Mouse (Mus musculus): ENCODE results near the gene Limch1.
A peak's percentile ranks its signal among the peaks of the same experiment; 100 is the strongest.

The Limch1 gene

GRCm38 (mm10) chr5:66745390-66745995 lies at the start of gene Limch1:
Limch1 (plus strand) TSS chr5:66745827.
- peak; percentile 74 for DNase-seq

- peak; percentile 46 for DNase-seq
These were observed 48.5 kb upstream of the Limch1 start for GRCm38 (mm10) chr5:66697119-66697518.

DNA sequence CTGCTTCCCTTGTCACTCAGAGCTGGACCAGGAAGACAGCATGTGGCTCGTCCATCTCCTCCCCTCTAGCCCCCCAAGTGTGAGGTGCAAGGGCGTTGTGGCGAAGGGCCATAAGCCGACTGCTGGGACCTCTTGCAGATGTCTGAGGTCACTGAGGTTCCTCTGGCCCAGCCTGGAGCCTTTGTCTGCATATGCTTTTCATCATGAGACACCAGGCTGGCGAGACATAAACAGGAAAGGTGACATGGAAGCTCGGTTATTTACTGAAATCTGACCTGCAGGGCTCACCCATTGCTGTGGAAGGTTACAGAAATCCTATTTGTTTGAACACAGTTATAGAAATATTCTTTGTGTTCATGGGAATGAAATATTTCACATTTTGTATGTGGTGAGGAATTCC lies 45.7 kb upstream of the Limch1 start:
- DNase-seq: no peak

DNA sequence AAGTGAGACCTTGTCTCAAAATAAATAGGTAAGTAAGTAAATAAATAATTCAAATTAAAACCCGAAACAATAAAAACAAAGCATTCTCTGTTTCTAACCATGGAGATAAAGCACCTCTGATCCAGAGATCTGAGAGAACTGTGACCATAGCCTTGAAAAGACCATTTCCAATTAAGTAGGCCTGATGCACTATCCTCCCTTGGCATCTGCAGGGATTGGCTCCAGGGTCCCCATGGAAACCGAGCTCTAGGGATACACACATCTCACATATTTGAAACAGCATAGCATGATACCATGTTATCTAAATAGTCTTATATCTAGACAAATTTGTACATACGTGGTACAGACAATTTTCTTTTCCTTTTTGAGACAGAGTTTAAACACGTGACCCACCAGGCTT lies 43.7 kb upstream of the Limch1 start:
- no peak for DNase-seq

- no peak for DNase-seq
These were observed 42.2 kb upstream of the Limch1 start for GRCm38 (mm10) chr5:66703317-66704004.

GRCm38 (mm10) chr5:66707859-66708258 lies 37.8 kb upstream of the Limch1 start:
- DNase-seq: no peak

- no peak for DNase-seq
These were observed 35.1 kb upstream of the Limch1 start for GRCm38 (mm10) chr5:66710445-66711019.

DNA sequence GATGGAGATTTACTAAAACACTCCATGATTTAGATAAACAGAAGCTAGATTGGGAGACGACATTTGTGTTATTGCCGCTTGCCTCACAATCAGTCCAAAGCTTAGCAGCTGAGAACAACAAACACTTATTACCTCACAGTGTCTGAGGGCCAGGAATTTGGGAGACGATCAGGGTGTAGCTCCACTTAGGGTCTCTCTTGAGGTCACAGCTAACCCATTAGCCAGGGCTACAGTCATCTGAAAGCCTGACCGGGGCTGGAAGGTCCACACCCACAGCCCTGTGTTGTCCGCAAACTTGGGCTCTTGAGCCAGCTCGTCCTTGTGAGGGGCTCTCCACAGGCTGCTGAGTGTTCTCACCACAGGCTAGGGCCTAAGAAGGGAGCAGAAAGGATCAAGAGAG lies 32.8 kb upstream of the Limch1 start:
- no peak for DNase-seq

DNA sequence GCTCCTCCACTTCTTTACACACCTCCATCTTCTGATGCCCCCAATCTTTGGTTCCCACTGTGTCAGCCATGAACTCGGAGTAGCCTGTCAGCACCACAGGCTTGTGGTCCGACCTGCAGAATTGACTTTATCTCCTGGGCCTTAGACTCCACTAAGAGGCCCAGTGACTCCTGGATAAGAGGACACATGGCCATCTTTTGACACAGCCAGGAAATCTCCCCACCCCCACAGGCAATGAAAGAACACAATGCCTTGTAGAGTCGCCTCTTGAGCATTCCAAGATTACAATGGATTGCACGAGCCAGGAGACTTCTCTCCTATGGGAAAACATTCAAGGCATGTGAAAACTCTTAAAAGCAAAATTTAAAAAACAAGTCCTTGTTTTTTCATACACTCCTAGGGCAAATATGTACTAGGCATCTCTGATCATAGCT lies 30.1 kb upstream of the Limch1 start:
- DNase-seq: no peak

- no peak for DNase-seq
These were observed 27.7 kb upstream of the Limch1 start for GRCm38 (mm10) chr5:66717931-66718330.

DNA sequence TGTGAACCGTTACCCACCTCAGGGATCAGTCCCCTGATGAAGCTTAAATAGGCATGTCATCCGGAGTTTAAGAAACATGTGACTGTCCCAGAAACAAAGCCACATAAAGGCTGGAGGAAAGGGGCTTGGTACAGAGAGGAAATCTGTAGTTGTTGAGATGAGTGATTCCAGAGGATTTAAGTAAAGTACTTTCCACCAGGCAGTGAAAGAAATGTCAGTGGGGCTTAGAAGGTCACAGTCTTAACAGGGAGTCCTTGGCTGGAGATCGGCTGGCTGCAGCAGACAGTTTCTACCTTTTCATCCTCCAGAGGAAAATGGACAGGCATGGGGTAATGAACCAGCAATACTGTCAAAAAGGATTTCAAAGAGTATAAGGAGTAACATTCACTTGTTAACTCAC lies 27.2 kb upstream of the Limch1 start:
- no peak for DNase-seq

- no peak for DNase-seq
These were observed 26.7 kb upstream of the Limch1 start for GRCm38 (mm10) chr5:66718880-66719279.

GRCm38 (mm10) chr5:66720921-66721320 lies 24.7 kb upstream of the Limch1 start:
- no peak for DNase-seq

DNA sequence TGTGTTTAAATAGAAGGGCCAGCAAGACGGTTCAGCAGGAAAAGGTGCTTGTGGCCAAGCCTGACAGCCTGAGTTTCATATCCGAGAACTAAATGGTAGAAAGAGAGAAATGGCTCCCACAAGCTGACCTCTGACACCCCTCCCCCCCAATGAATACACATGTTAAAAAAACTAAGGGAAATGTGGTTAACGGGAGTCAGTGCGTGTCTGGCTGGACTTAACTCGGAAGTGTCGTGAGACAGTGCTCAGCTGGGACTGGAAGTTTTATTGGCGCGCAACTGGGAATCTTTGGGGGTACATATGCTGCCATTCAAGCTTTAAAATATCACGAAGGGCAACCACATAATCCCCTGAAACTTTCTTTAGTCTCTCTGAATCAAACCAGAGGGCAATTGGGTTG lies 23.0 kb upstream of the Limch1 start:
- no peak for DNase-seq

DNA sequence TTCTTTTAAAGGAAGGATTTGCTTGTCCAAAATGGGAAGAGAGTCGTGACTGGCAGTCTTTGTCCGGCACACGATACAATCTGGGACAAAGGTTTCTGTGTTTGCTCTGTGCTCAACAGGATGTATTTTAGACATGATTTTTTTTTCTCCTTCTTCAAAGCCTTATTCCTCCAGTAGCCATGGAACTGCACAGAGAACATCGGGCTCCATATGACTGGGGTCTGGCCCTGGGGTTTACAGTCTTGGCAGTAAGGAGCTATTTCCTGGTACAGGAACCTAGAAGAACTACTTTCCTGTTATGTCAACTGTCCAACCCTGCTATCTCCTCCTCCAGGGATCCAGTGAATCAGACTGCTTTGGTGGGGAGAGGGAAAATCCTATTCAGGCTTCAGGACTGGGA lies 22.6 kb upstream of the Limch1 start:
- DNase-seq: no peak

GRCm38 (mm10) chr5:66723626-66724025 lies 22.0 kb upstream of the Limch1 start:
- DNase-seq: no peak

GRCm38 (mm10) chr5:66729306-66729705 lies 16.3 kb upstream of the Limch1 start:
- no peak for DNase-seq

DNA sequence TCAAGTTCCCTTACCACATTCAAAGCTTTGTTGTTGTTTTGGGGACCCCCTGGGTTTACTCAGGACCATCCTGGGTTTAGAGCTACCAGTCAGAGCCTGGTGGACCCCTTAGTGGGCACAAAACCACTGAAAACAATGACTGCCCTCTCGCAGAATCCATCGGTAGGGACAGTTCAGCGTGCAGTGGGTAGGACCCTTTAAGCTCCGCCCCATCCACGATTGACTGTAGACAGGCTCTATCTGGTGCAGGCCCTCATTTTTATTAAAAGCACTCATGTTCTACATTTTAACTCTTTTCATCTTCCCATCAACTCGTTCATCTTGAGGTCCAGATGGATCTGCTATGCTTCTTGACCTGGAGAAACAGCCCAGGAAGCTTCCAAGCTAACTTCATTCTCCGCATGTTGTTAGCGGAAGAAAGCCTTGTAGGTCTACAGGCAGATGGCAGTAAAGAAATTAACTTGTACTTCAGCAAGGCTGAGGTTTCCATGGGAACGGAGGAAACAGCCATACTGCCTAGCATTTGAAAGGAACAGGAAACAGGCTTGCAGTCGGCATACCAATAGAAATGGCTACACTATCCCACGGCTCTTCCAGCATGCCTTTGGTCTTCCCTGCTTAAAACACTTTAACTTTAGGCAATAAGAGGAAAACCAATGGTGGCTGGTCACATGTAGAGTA lies 14.9 kb upstream of the Limch1 start:
- DNase-seq: no peak

GRCm38 (mm10) chr5:66731302-66731697 lies 14.3 kb upstream of the Limch1 start:
- no peak for DNase-seq

GRCm38 (mm10) chr5:66733556-66733955 lies 12.1 kb upstream of the Limch1 start:
- no peak for DNase-seq

DNA sequence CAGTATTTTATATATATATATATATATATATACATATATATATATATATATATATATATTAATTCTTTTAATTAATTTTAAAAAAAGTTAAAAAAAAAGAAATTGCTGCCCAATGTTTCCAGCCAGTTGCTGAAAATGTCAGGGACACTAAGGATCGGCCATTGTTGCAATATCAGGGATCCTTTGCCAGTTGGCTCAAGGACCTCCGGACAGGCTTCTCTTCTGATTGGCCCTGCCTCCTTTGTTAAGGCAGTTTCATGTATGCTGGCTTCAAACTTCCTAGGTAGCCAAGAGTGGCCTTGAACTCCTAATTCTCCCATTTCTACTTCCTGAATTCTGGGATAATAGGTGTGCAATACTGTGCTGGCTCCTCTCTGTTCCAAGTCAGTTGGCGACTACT lies 6.3 kb upstream of the Limch1 start:
- DNase-seq: no peak

GRCm38 (mm10) chr5:66745996-66746681 lies 512 bp downstream of the Limch1 start:
- peak; percentile 80 for DNase-seq

DNA sequence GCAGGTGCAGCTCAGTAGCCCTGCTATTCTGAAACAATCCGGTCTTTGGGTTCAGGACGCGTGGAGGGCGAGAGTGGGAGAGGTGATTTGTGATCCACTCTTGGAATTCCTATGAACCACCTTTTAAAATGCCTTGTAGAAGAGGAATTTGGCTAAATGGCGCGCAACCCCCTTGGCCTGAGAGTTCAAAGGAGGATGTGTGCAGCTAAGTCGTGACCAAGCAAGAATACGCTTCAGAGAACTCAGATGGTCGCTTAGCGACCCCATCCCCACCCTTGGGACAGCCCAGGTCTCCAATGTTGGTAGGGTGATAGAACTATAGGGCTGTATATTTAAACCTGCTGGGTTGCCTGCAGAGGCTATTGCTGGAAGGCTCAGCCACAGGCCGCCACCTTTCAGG lies 1.1 kb downstream of the Limch1 start:
- no peak for DNase-seq
